Mouse (Mus musculus) embryo, embryonic 10.5 days (tissue): ENCODE measurements around the gene Zfp655.
"Not testable (repeated sequence)": the region's sequence is repeated elsewhere in the genome, so short reads cannot be mapped to it uniquely, and the experiment has no call there.

Experiments used
- DNase-seq: peaks from one replicate; pipeline ENCODE4 v3.0.0-alpha.2; 2015; ENCODE audit warnings: low spot score

The Zfp655 gene

GRCm38 (mm10) chr5:145231367-145231871 lies at the start of gene Zfp655:
Gene Zfp655, plus strand, starts transcription at chr5:145231715.
- DNase-seq, result peak; percentile 96

GRCm38 (mm10) chr5:145185244-145185643 lies 46.3 kb upstream of the Zfp655 start:
- DNase-seq, result no peak

- DNase-seq, result no peak
Observed at GRCm38 (mm10) chr5:145189416-145189815, 42.1 kb upstream of the Zfp655 start.

GRCm38 (mm10) chr5:145190373-145190772 lies 41.1 kb upstream of the Zfp655 start:
- DNase-seq, result no peak

GRCm38 (mm10) chr5:145190875-145191798 lies 40.4 kb upstream of the Zfp655 start:
- DNase-seq, result peak; percentile 94

GRCm38 (mm10) chr5:145191962-145192361 lies 39.6 kb upstream of the Zfp655 start, which contains the start of gene Atp5j2:
Gene Atp5j2, minus strand, starts transcription at chr5:145192062.
- no peak for DNase-seq

- no peak for DNase-seq
Observed at GRCm38 (mm10) chr5:145200387-145200786, 31.1 kb upstream of the Zfp655 start.

GRCm38 (mm10) chr5:145201321-145201991 lies 30.1 kb upstream of the Zfp655 start, which contains the start of gene Zkscan14:
Gene Zkscan14, minus strand, starts transcription at chr5:145201868.
- DNase-seq, result peak; percentile 94

GRCm38 (mm10) chr5:145202446-145202845 lies 29.1 kb upstream of the Zfp655 start:
- no peak for DNase-seq

- peak; percentile 99 for DNase-seq
Observed at GRCm38 (mm10) chr5:145203936-145204691, 27.4 kb upstream of the Zfp655 start, which contains the start of gene Zkscan5. Gene Zkscan5, plus strand, starts transcription at chr5:145204562.

GRCm38 (mm10) chr5:145205041-145205440 lies 26.5 kb upstream of the Zfp655 start:
- DNase-seq, result no peak

- no peak for DNase-seq
Observed at GRCm38 (mm10) chr5:145207385-145207784, 24.1 kb upstream of the Zfp655 start.

GRCm38 (mm10) chr5:145207954-145208353 lies 23.6 kb upstream of the Zfp655 start:
- DNase-seq, result no peak

GRCm38 (mm10) chr5:145208391-145208790 lies 23.1 kb upstream of the Zfp655 start:
- not testable (repeated sequence) for DNase-seq

- DNase-seq, result no peak
Observed at GRCm38 (mm10) chr5:145211340-145211739, 20.2 kb upstream of the Zfp655 start.

- DNase-seq, result no peak
Observed at GRCm38 (mm10) chr5:145212216-145212615, 19.3 kb upstream of the Zfp655 start.

- DNase-seq, result no peak
Observed at GRCm38 (mm10) chr5:145213505-145213904, 18.0 kb upstream of the Zfp655 start.

- DNase-seq, result no peak
Observed at GRCm38 (mm10) chr5:145214679-145215078, 16.8 kb upstream of the Zfp655 start.

- DNase-seq, result no peak
Observed at GRCm38 (mm10) chr5:145217746-145218145, 13.8 kb upstream of the Zfp655 start.

- no peak for DNase-seq
Observed at GRCm38 (mm10) chr5:145218206-145218605, 13.3 kb upstream of the Zfp655 start.

GRCm38 (mm10) chr5:145218671-145219070 lies 12.8 kb upstream of the Zfp655 start:
- no peak for DNase-seq

- no peak for DNase-seq
Observed at GRCm38 (mm10) chr5:145219981-145220380, 11.5 kb upstream of the Zfp655 start.
